Mouse (Mus musculus) liver, postnatal 0 days (tissue): Measurements from ENCODE around the gene Prkab1. TPM values are rescaled to one million over a fixed set of nuclear protein-coding genes. Genes with fewer than 3 reads are reported as not detected.
A peak's percentile ranks its signal among the peaks of the same experiment; 100 is the strongest.

ENCODE experiments used
- ATAC-seq: fragments of 200-750 bp; cut with Nextera tagmentation; 2 replicates; pipeline ENCODE4 v1.8.0; 2017; ENCODE audit warnings: mild to moderate bottlenecking, moderate library complexity
- DNase-seq: peaks from one replicate; pipeline ENCODE4 v3.0.0-alpha.2; 2016
- H3K27ac ChIP-seq: fragments of 300-500 bp; sonication (generic); 2 replicates; pipeline ENCODE4 v1.5.1; 2014; ENCODE audit warnings: antibody characterized with exemption, moderate library complexity, mild to moderate bottlenecking, low read depth
- H3K27me3 ChIP-seq: fragments of 300-500 bp; sonication (generic); 2 replicates; pipeline ENCODE4 v1.6.1; 2014; ENCODE audit warnings: low read length, control low read depth, mixed read lengths; ENCODE audit not compliant: insufficient read depth
- H3K36me3 ChIP-seq: fragments of 300-500 bp; sonication (generic); replicated peaks from 2 replicates; pipeline ENCODE4 v1.6.1; 2014; ENCODE audit warnings: mild to moderate bottlenecking, control low read depth, low read length, moderate library complexity, mixed read lengths; ENCODE audit not compliant: insufficient read depth
- H3K4me1 ChIP-seq: fragments of 300-500 bp; sonication (generic); 2 replicates; pipeline ENCODE4 v1.6.1; 2014; ENCODE audit warnings: antibody characterized with exemption, mild to moderate bottlenecking, control low read depth; ENCODE audit not compliant: insufficient read depth
- H3K4me2 ChIP-seq: fragments of 300-500 bp; sonication (generic); 2 replicates; pipeline ENCODE4 v1.6.1; 2014; ENCODE audit warnings: low read depth, mild to moderate bottlenecking, low read length, moderate library complexity, mixed read lengths
- H3K4me3 ChIP-seq: fragments of 300-500 bp; sonication (generic); 2 replicates; pipeline ENCODE4 v1.5.1; 2014; ENCODE audit warnings: low read depth, low read length
- H3K9ac ChIP-seq: fragments of 300-500 bp; sonication (generic); replicated peaks from 2 replicates; pipeline ENCODE4 v1.6.1; 2014; ENCODE audit warnings: mild to moderate bottlenecking, moderate library complexity
- H3K9me3 ChIP-seq: fragments of 300-500 bp; sonication (generic); 2 replicates; pipeline ENCODE4 v1.6.1; 2016; ENCODE audit warnings: mild to moderate bottlenecking, control low read depth, low read length, mixed read lengths
- CTCF ChIP-seq: sonication (generic); IDR thresholded peaks from 2 replicates; pipeline ENCODE4 v1.5.1; 2016; ENCODE audit warnings: antibody characterized with exemption, low read depth
- EP300 ChIP-seq: IDR thresholded peaks from 2 replicates; pipeline ENCODE4 v1.6.1; 2016; ENCODE audit warnings: antibody characterized with exemption, low read depth, mild to moderate bottlenecking
- WGBS: fragments of 180-500 bp; shearing (Covaris S2); extraction: QIAGEN DNeasy Blood & Tissue Kit; methylation state at CpG from one replicate; pipeline ENCODE4 v1.1.7; 2014; ENCODE audit not compliant: insufficient replicate concordance; 5-methylcytosine and 5-hydroxymethylcytosine counted together
- polyA plus RNA-seq: library from polyadenylated mRNA; unstranded; fragments of >200 nt; fragmentation: Nextera tagmentation; extraction: Ambion mirVana; gene quantifications from 2 replicates; pipeline ENCODE4 v1.2.1, GENCODE M21; 2015

Prkab1 gene
- polyA plus RNA-seq = 51.6 and 51.8 TPM in 2 replicates

DNA sequence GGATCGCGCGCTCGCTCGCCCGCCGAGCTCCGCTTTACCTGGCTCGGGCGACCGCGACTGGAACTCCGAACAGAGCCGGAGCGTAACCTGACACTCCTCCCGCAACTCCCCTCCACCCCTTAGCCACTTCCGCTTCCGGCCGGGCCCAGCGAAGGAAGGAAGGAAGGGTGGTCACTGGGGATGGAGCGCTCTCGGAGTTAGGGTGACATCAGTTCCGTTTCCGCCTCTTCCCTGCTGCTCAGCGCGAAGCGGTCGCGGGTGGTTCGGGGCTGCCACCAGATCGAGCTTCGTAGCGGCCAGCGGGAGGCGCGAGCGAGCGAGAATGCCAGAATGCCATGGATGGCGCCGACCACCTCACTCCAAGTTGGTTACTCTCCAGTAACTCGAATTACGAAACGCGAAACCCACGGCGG lies at the start of gene Prkab1:
Gene Prkab1, minus strand, starts transcription at position 182 of the 413 bp plus-strand sequence.
- H3K27ac ChIP-seq = peak within 1 kb of the TSS; percentile 96
- H3K36me3 ChIP-seq = peaks cover 28% of the 10 kb centered on the region
- no peaks in the 10 kb centered on the region for H3K27me3 ChIP-seq
- H3K9ac ChIP-seq = peak within 1 kb of the TSS; percentile 92
- H3K4me1 ChIP-seq = peaks cover 52% of the 10 kb centered on the region
- under 1% methylated on average over 35 of the region's 46 CpGs for WGBS
- peak; percentile 93 for DNase-seq
- no peaks in the 10 kb centered on the region for H3K9me3 ChIP-seq
- H3K4me3 ChIP-seq = peak within 1 kb of the TSS; percentile 95
- peak; percentile 83 for ATAC-seq
- peak within 1 kb of the TSS; percentile 78 for H3K4me2 ChIP-seq
- peak; percentile 79 for TF ChIP-seq CTCF
- TF ChIP-seq EP300 = peak; percentile 63; the same call in 1 of the 2 replicates

DNA sequence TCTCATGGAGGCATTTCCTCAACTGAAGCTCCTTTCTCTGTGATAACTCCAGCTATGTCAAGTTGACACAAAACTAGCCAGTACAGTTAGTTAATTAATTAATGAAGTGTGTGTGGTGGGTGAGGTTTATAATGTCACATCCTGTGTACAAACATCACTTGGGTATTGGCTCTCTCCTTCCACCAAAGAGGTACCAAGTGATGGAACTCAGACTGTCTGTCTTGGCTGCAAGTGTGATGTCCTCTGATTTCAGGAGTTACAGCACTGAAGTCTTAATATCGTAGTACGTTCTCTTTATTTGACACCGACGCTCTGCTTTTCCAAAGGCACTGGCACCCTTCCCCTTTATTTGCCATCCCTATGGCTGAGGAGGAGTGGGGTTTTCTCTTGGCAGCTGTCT lies 45.3 kb upstream of the Prkab1 start:
- Histone ChIP-seq H3K4me2 (no peak overlapping the region), H3K27me3 (no peaks in the 10 kb centered on the region)

DNA sequence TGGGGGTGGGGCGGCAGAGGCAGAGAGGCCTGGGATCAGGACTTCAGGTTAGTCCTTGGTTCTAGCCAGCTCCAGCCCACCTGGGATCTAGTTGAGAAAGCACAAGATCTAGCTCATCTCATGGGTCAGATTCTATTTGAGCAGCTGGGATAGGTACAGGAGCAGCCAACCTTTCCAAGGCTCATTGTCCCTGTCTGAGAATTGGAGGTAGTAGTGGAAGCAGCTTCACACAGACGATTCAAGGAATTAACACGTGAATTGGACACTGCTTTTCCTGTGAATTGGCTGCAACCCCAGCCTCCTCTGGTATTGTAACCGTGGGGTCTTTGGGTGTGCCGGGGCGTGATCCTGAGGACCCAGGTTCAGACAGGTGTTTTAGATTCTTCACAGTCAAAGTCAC lies 28.5 kb upstream of the Prkab1 start:
- ATAC-seq (no peak), DNase-seq (no peak)
- no peaks in the 10 kb centered on the region for H3K27me3 ChIP-seq
- no peak overlapping the region for H3K9ac ChIP-seq
- no peaks in the 10 kb centered on the region for H3K36me3 ChIP-seq
- 60% methylated on average over 6 of the region's 6 CpGs for WGBS
- H3K4me1 ChIP-seq = no peaks in the 10 kb centered on the region
- H3K4me2 ChIP-seq = no peak overlapping the region
- H3K9me3 ChIP-seq = no peaks in the 10 kb centered on the region
- TF ChIP-seq CTCF (no peak), EP300 (no peak)
- H3K27ac ChIP-seq = no peak overlapping the region
- no peak overlapping the region for H3K4me3 ChIP-seq

More for the DNA sequence above, 45.3 kb upstream of the Prkab1 start:
- ATAC-seq = no peak
- no peak for TF ChIP-seq EP300
- no peak for TF ChIP-seq CTCF
- no peak overlapping the region for H3K9ac ChIP-seq
- no peaks in the 10 kb centered on the region for H3K36me3 ChIP-seq
- 86% methylated on average over 4 of the region's 4 CpGs for WGBS
- H3K27ac ChIP-seq = no peak overlapping the region
- no peaks in the 10 kb centered on the region for H3K4me1 ChIP-seq
- no peaks in the 10 kb centered on the region for H3K9me3 ChIP-seq
- no peak for DNase-seq
- no peak overlapping the region for H3K4me3 ChIP-seq

DNA sequence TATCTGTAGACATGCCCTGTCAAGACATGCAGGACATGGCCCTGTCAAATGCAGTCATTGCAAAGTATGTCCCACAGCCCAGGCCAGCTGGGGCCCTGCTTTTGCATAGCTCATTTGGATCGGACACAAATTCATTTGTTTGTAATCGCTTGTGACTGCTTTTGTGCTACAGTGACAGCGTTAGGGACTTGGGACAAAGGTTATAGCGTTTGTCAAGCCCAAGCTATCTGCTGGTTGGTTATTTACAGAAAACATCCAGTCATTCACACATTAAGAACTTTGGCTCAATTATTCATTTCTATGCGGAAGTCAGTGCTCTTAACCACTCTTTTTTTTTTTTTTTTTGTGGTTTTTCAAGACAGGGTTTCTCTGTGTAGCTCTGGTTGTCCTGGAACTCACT lies 27.9 kb upstream of the Prkab1 start:
- Histone ChIP-seq H3K4me2 (no peak overlapping the region), H3K9ac (no peak overlapping the region), H3K27ac (no peak overlapping the region), H3K27me3 (no peaks in the 10 kb centered on the region), H3K36me3 (no peaks in the 10 kb centered on the region), H3K4me1 (no peaks in the 10 kb centered on the region), H3K9me3 (no peaks in the 10 kb centered on the region), H3K4me3 (no peak overlapping the region)
- DNase-seq = no peak
- WGBS = 61% methylated on average over 5 of the region's 5 CpGs
- TF ChIP-seq CTCF (no peak), EP300 (no peak)
- no peak for ATAC-seq

DNA sequence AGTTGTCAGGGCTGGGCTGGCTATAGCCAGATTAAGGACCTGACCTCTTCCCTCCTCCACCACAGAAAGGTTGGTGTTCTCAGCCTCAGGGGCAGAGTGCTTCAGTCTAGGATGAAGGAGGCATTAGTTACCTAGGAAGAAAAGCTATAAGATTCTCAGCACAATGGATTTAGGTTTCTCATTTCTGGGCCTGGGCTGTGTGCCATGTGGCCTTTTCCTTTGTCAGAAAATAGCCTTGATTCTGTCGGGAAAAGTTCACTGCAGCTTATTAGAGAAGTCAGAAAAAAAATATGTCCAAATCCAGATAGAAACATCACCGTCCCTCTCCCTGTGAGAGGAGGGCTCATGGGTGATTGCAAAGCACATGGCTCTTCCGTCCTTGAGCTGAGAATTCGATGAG lies 25.5 kb upstream of the Prkab1 start:
- no peak overlapping the region for H3K9ac ChIP-seq
- 67% methylated on average over 4 of the region's 4 CpGs for WGBS
- no peak overlapping the region for H3K4me2 ChIP-seq
- ATAC-seq = no peak
- H3K27me3 ChIP-seq = no peaks in the 10 kb centered on the region
- no peaks in the 10 kb centered on the region for H3K9me3 ChIP-seq
- no peak overlapping the region for H3K4me3 ChIP-seq
- H3K36me3 ChIP-seq = no peaks in the 10 kb centered on the region
- no peak for DNase-seq
- no peak for TF ChIP-seq CTCF
- no peak for TF ChIP-seq EP300
- H3K27ac ChIP-seq = no peak overlapping the region
- no peaks in the 10 kb centered on the region for H3K4me1 ChIP-seq

DNA sequence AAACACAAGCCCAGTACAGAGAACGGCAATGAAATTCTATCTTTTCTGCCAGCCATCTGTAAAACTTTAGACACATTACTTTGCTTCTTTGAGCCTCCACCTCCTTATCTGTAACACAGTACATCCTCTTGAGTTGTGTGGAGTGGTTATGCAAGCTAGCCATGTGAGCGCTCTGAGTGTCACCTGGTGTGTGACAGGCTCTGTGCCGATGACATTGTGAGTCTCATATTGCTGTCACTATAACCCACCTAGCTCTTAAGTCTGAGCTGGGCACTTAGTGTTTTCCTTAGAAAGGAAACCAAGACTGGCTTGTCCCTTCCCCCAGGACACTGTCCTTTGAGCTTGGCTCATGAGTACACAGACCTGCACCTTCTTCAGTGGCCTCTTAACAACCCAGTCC lies 24.0 kb upstream of the Prkab1 start:
- Histone ChIP-seq H3K27ac (no peak overlapping the region), H3K9ac (no peak overlapping the region), H3K27me3 (no peaks in the 10 kb centered on the region), H3K36me3 (no peaks in the 10 kb centered on the region), H3K4me3 (no peak overlapping the region), H3K4me1 (no peaks in the 10 kb centered on the region), H3K9me3 (no peaks in the 10 kb centered on the region), H3K4me2 (no peak overlapping the region)
- WGBS = 59% methylated on average over 3 of the region's 3 CpGs
- ATAC-seq (no peak), DNase-seq (no peak)
- TF ChIP-seq EP300 = no peak
- no peak for TF ChIP-seq CTCF

DNA sequence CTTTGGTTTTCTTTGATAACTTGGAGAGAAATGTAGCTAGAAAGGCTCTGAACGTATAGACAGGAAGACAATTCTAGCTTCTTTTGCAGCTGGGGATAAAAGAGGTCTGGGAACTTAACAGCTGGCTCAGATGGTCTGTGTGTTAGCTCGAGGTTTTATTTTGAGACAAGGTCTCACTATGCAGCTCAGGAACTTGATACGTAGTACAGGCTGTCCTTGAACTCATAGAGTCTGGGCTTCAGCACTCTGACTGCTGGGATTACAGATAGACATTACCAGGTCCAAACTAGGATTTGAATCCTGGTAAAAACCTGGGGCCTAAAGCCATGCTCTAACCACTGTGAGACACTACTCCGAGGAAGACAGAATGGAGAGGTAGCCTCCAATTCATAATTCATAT lies 21.9 kb upstream of the Prkab1 start:
- ATAC-seq (no peak), DNase-seq (no peak)
- WGBS = 65% methylated on average over 4 of the region's 4 CpGs
- Histone ChIP-seq H3K9ac (no peak overlapping the region), H3K4me1 (no peaks in the 10 kb centered on the region), H3K27ac (no peak overlapping the region), H3K9me3 (no peaks in the 10 kb centered on the region), H3K27me3 (no peaks in the 10 kb centered on the region), H3K36me3 (no peaks in the 10 kb centered on the region), H3K4me2 (no peak overlapping the region), H3K4me3 (no peak overlapping the region)
- no peak for TF ChIP-seq CTCF
- no peak for TF ChIP-seq EP300
